Mouse (Mus musculus) liver, postnatal 0 days (tissue): Measurements from ENCODE around the gene Siglecf.

Experiments used
- CTCF ChIP-seq: sonication (generic); IDR thresholded peaks from 2 replicates; pipeline ENCODE4 v1.5.1; 2016; ENCODE audit warnings: antibody characterized with exemption, low read depth
- EP300 ChIP-seq: IDR thresholded peaks from 2 replicates; pipeline ENCODE4 v1.6.1; 2016; ENCODE audit warnings: antibody characterized with exemption, low read depth, mild to moderate bottlenecking

GRCm38 (mm10) chr7:43378226-43378625 is 27.1 kb downstream of the Siglecf start:
- TF ChIP-seq CTCF (peak; percentile 80), EP300 (no peak)
